Mouse (Mus musculus): ENCODE measurements at regions not wholly inside any gene's neighbourhood (a gene's known extent, or its start where the extent isn't known, plus 50 kb on each side); places are given as distances from the start of the nearest gene placed in this dataset.

DNA sequence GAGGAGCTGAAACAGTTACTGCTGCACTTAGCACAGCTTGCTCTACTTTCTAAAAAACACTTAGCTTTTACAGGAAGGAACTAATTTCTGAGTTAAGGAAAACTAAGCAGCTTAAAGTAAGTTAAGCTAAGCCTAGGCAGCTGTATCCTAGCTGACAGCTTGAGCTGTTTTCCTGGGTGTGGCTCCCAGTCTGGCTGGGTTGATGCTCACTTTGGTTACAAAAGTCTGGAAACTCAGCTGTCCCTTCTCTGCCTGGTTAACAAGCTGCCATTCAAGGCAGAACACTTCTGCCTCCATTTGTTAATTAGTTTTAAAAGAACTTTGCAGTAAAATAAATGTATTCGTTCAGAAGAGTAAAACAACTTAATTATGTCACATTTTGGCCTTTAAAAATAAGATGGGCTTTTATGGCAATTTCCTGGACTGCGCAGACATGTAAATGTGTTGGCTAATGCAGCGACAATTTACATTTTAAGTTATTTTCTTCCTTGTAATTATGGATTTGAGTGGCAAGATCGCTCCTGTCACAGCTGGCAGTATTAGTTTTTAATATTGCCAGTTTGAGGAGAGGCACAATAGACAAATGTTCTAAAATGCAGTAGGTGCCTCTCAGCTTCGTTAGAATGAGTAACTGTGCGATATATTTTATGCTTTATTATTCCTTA lies 406.2 kb downstream of the Hace1 start:
- DNase-seq = no peak

DNA sequence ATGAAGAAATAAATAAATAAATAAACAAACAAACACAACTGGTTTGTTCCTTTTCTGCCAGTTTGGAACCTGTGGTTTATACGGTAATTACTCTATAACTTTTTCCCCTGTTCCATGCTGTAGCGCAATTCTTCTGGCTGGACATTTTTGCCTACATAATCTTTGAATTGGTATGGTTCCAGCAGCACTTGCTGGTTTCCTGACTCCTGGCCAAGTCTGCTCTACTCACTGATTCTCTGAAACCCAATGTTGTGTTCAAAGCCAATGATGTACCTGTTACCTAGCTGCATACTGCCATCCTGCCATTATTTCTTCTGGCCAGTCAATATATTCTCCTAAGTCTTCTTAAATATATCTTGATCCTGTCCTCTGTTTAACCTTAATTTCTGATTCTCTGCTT lies 408.7 kb downstream of the Hace1 start:
- DNase-seq = peak; percentile 5 to 29

DNA sequence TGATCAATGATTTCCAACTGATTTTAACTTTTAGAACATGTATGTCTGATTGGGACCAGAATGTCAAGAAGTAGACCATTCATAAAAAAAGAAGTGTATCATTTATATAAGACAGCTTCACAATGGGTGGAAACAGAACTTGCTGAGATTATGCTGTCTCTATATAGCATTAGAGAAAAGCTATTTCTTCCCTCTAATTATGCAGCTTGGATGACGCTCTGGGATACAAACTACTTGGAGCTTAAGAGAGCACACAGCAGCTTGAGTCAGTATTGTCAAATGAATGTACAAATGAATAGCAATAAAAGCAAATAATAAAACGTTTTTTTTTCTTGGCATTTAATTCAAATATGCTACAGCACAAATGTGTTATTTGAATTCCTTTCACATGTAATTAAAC lies 428.7 kb downstream of the Hace1 start:
- DNase-seq = no peak

DNA sequence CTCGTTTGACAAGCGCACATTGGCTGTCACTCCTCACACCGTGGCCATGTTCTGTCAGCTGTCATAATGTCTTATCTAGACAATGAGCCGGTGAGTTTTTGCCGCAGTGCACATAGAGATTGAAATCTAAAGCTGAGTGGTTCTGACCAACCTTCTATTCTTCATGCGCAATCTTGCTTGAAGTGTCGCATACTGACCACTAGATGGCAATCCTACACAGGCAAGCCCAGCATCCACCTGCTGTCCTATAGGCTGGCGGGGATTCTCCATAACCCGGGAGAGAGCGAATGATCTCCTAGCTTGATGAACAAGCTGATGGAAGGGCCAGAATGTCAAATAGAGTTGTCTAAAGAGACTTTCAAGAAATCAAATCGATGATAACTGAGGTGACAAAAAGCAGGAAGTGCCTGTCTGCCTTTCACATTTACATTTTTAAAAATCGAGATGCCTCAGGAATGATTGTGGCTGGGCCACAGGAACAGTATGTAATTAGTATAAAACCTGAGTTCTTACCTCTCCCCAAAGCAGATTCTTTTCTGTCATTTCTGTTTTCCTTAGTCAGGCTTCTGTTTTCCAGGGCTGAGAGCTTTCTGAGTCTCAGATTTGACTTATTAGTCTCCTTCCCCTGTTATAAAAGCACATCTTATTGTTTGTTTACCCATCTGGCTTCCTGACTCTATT lies 434.4 kb downstream of the Hace1 start:
- DNase-seq = peak; percentile 38 to 63

DNA sequence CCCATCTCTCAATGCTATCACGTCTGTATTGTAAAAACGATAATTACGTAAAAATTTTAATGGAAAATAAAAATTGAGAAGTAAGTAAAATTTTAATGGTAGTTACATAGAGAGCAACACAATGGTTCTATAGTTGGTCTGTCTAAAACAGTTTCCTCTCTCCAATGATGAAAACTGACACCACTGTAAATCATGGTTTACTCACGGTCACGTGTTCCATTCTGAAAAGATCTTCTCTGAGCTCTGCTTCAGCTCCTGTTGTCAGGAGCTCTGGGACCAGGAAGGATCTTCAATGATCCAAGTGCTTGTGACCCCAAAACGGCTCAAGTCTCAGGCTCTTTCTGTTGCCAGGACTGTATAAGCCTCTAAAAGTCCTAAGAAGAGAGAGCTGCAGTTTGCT lies 435.0 kb downstream of the Hace1 start:
- no peak for DNase-seq

DNA sequence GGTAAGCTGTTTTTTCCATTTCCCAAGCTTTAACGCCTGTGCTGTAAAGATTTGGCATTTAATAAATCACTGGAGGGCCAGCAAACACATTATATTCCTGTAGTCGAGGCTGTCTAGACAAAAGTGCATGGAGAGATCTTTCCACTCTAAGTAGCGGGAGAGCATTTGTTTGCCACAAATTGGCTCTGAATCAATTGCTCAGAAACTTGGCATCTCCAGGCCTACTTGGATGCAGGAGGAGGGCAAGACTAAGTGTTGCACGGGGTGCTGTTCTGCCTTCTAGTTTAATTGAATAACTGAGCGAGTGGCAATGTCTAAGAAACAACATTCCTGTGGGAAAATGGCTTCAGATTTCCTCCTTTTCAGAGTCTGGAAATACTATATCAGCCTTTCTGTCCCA lies 438.7 kb downstream of the Hace1 start:
- no peak for DNase-seq

DNA sequence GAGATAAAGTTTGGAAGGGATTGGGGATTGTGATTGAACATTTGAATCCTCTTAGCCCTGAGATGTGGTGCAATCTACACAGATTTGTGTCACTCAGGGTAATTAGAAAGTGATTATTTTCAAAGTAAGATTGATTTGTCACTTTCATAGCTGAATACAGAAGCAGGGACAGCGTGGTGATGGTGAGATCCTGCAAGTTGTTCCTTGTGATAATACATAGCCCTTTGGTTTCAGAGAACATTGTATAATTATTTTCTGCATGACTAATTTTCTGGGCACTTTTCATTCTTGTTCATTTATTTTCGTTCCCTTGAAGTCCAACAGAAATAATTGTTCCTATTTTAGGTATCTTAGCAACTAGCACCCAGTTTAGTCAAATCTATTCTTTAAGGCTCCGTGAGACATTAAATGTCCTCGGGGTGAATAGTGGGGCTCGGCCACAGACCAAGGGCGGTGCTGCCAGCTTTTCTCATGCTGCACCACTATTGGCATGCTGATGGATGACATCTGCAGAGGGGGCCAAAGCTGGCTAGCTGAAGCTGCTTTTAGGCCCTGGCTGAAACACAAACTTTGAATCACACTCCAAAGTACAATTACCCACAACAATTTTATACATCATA lies 468.0 kb downstream of the Hace1 start:
- no peak for DNase-seq

DNA sequence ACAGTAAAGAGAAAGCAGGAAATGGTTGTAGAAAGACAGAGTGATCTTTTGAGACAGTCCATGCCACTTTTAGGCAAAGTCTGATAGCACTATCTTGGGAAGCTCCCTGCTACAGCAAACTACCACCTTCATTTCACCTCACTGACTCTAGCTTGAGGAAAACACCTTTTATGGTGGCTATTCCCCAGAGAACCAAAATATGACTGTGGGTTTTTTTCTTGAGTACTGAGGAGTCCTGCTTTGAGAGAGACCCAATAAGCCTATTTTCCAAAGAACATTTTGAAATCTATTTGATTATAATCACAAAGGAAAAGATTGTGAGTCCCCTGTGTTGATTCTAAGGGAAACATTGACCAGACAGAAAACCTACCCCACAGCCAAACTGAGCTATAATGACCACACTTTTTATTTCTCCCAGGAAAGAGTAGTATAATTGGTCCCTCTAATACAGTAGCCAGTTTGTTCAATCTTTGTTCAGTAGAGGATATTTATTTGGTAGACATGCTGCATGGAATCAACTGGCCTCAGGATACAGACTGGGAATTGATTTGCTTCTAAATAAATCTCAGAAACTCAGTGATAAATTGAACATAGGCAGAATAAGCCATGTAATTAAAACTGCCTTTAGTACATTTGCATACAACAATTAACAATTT lies 468.6 kb downstream of the Hace1 start:
- no peak for DNase-seq

DNA sequence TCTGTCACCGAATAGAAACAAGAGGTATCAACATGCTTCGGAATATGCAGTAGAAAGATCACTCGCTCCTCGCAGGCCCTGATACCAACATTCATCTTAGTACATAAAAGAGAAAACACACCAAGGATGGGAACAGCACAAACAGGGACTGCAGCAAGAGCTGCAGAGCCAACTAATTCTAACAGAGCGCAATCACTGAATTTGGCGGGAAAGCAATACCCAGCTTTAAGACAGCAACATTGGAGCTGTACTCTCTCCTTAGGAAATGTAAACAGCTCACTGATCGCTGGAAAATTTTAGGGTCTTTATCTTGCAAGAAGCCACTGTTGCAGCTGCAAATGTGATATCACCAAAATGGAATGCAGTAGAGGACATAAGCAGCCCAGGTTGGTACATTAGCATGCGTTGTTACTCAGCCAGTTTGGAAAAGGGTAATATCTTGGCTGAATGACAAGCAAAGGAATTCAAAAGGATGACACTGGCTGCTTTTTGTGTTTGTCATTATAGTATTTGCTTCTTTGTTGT lies 469.3 kb downstream of the Hace1 start:
- no peak for DNase-seq

DNA sequence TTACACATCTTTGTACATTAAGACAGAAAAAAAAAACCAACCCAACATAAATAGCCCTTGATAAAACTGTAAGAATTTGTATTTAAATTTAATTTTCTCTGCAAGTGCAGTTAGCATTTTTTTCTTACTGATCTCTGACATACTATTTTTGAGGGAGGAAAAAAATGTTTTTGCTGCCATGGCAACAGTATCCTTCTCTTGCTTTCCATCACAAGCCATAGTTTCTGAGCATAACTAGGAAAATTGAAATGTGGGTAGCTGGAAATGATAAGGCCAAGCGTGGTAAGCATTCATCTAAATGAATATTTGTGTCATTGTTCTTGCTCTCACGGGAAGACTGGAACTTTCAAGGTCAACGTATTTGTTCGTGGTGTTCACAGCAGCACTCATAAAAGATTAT lies 470.0 kb downstream of the Hace1 start:
- no peak for DNase-seq

DNA sequence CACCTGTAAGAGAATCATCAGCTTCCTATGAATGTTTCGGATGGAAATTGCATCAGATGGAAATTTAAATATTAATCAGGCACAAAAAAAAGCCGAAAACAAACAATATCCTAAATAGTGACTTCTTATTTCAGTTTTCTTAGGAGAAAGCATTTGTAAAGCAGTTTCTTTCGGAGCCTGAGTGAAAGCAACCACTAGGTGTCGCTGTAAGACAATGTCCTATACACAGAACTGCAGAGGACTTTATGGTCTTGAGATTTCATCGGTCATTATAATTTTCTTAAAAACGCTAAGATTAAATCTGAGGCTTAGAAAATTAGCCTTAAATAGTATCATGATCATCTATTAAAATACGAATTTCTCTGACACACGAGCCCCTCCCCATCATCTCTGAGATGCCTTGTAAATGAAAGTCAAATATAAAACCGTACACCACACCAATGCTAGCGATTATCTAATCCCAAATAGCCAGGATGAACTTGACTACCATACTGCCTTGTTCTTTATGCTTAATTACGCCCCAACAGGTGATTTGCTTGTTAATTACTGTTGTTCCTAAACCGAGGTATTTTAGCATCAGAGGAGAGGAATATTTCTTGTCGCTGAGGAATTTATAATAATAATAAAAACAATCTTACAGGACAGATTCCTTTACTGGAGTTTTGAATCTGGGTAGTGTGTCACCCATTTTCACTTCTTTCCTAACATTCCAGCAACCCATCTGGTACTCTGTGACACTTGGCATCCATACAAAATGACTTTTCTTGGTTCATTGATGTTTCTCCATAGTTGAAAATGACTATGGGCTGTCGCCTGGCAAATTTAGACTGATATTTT lies 480.0 kb downstream of the Hace1 start:
- peak; percentile 52 to 71 for DNase-seq

DNA sequence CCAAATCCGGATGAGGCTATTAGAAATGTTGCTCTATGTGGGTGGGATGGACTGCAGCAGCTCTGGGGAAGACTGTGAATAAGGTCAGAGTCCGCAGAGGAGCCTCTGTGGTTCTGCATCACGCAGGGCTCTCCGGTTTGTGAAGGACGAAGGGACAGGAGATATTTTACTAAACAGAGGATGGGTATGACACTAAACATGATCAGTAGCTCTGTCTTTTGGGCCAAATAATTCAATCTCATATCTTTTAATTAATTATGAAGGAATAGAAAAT lies 480.5 kb downstream of the Hace1 start:
- DNase-seq = no peak

DNA sequence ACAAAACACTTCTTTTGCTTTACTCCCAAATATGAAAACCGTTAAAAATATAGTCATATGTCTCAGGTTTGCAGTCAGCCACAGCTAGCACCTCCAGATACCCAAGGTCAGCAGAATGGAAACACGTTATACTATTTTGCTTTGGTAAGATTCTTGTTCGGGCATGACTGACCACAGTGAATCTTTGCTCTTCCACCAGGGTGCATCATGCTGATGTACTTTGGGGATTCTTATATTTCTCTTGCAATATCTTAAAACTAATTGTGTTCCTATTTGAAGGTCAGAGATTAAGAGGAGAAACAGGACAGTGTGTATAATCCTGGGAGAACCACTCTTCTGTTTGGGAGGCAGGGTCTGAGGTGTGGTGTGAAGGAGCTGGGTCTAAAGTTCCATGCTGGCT lies 481.7 kb downstream of the Hace1 start:
- no peak for DNase-seq

DNA sequence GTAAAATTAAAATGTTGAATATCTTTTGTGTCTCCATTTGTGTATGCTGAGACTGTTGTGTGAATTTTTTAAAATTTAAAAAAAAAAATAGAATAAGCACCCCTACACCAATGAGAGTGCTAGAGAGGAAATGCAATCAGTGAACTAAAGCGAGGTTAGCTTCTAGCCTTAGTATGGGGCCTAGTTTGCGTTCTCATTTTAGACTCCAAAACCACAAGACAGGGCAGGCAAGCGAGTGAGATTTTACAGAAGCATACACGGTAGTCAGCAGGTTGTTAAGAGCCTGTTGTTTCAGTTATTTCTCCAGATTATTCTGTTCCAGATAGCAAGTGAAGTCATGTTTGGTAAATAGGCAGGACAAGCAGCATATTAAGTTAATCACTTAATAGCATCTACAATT lies 486.2 kb downstream of the Hace1 start:
- no peak for DNase-seq

DNA sequence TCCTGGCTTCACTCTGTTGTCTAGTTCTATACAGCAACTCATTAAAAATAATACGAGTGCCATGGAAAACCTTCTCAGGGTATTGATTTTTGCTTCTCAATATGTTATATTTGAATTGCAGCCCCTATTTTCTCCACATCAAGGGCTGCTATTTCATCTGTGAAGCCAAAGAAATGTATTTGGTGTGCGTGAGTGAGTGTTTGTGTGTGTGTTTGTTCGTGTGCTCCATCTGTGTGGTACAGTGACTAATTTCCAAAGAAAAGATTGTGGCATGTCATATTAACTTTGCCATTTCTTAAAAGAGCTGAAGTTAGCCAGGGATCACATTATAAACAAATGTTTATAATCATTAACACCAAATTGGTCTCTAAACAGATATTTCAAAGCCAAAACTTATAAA lies 493.1 kb downstream of the Hace1 start:
- DNase-seq = no peak

DNA sequence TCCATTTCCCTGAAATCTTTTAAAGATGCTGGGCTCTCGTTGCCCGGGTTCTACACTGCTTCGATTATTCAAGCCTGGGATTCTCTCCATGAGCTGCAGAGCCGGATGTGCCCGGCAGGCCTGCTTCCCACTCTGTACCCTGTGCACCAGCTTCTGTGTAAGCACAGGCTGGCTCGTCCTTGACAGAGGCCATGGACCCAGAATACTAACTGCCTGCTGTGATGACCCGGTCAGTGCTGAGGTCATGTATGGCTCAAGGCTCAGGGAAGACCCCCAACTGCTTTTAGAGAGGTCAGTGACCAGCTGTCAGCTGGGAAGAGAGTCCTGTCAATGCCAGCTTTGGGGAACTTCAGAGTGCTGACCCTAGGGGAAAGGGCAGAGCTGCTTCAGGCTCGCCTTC lies 493.6 kb downstream of the Hace1 start:
- DNase-seq = no peak

DNA sequence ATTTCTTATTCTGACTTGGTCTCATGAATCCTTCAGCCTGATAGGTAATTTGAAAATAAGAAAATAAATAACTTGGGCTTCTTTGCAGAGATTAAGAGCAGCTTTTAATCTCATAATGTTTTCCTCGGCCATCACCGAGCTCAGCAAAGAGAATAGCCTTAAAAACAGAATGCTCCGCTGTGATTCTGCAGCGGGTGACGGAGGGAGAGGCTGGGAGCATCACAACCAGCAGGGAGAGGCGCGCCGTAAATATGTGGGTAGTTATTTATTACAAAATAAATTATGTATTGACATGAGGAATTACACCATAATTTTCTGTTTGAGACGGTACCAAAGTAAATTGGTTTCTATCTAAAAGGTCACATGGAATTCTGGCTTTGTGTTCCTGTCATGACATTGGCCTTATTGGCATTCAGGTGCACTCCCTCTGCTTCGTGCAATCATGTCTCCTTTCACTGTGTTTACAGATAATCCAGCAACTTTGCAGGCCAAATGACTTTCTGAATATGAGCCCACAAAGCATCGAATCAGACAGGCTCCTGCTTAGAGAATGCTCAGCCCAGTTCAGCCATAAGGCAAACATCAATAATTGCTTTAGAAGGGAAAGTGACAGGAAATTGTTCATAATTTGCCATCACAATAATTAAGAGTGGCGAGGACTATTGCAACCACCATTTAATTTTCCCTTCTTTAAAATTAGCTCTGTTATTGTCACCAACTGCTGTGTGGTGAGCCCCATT lies 494.4 kb downstream of the Hace1 start:
- DNase-seq = no peak

DNA sequence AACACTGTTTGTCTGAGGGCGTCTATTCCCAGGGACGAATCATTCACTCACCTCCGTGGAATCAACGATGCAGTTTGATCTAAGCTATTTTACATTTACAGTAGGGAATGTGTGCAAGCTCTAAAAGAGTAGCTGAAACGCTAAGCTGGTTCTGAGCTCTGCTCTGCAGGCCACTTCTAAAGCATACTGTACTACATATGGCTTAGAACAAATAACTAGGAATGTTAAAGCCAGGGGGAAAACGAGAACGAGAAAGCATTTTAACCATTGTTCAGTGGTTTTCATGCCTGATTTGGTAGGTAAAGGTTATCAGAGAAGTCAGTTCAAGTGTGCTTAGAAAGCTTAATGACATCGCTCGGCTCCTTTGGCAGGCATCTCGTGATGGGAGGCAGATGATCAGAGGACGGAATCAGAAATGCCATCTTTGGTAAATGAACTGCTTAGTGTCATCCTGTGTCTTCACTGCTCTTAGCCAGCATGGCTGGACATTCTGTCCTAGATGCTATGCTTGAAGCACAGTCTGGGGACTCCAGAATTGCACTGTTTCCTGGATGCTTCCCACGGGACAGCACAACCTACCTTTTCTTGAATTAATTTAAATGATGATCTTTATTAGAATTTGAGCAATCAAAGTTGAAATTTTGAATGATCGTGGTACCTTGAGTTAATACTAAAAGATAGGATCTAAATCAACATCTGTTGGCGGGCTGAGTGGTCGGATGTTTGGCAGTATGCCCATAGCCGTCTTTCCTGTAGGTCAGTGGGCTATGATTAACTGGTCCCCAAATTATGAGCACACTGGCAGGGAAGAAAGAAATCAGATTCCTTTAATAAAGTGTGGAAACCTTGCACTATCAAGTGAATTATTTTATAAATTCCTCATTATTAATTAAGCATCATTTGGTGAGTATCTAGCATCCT lies 495.2 kb downstream of the Hace1 start:
- DNase-seq = no peak

DNA sequence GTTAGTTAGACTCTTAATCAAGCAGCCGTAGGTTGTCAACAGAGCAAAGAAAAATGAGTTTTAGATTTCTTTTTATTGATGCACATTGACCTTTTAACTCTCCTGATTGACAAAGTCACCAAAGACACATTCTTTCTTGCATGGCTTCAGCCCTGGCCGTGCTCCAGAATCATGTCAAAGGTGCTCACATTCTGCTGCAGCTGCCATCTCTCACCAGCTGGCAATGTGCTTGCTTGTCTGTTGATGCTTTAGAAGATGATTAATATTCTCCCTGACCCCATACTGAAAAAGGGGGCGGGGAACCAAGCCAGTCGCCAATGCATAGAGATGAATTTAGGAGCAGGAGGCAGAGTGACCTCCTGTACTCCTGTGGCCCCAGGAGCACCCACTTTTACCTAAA lies 510.1 kb downstream of the Hace1 start:
- DNase-seq = peak; percentile 17 to 21

DNA sequence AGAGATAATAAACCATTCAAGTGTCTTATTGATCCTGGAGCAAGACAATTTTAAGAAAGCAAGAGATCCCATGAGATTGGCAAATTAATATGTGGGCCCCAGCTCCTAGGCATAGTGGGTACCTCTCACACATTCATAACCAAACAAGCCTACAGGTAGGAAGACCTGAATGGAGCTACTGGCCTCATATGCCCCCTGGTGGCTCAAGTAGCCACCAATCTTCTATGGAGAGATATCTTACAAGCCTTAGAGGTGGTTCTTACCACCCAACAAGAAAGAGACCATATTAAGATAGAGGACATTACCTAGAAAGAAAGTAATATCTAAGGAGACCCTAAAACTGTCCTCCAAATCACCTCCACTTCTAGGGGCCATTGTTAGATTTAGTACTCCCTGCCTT lies 523.2 kb downstream of the Hace1 start:
- DNase-seq = no peak

DNA sequence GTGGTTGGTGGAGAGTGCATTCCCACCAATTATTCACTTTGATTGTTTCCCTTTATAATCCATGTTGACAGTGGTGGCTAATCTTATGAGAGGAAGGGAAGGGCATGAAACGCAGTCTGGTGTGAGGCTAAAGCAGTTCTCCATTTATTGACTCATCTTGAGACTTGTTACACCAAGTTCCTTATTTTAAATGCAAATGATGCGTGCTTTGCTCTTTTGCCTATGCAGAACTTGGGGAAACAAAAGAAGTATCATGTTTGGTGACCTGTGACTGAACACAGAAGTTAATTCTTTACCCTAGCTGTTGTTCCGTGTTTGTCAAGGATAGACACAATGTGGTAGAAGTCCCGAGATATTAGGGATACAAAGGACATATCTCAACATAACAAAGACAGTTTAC lies 531.2 kb downstream of the Hace1 start:
- no peak for DNase-seq

Measured in cerebellum, postnatal 36 days (tissue).